Mouse (Mus musculus) heart, embryonic 12.5 days (tissue): ENCODE data around the gene Cirbp. TPM values are rescaled to one million over a fixed set of nuclear protein-coding genes. Genes with fewer than 3 reads are reported as not detected.

Source experiments
- polyA plus RNA-seq: library from polyadenylated mRNA; unstranded; fragments of >200 nt; fragmentation: Nextera tagmentation; extraction: Ambion mirVana; gene quantifications from 2 replicates; pipeline ENCODE4 v1.2.1, GENCODE M21; 2016

Gene Cirbp
- polyA plus RNA-seq, 1 experiment from 2014 or later = 110 TPM

Other genes starting within 250 kb of the Cirbp start
- 0.45 and 0.55 TPM in 2 replicates for gene Kiss1r, start 249.0 kb upstream of the Cirbp start, polyA plus RNA-seq
- 92.8 and 97.3 TPM in 2 replicates for gene R3hdm4, start 244.8 kb upstream of the Cirbp start, polyA plus RNA-seq
- 6.3 and 8.3 TPM in 2 replicates for gene Arid3a, start 238.9 kb upstream of the Cirbp start, polyA plus RNA-seq
- 78.8 and 89.6 TPM in 2 replicates for gene Wdr18, start 205.8 kb upstream of the Cirbp start, polyA plus RNA-seq
- 0.12 and 0.29 TPM in 2 replicates for gene Grin3b, start 195.3 kb upstream of the Cirbp start, polyA plus RNA-seq
- 20.8 and 20.9 TPM in 2 replicates for gene Tmem259, start 181.7 kb upstream of the Cirbp start, polyA plus RNA-seq
- 302 and 307 TPM in 2 replicates for gene Cnn2, start 177.4 kb upstream of the Cirbp start, polyA plus RNA-seq
- 4.5 and 5.1 TPM in 2 replicates for gene Abca7, start 169.5 kb upstream of the Cirbp start, polyA plus RNA-seq
- gene Arhgap45, start 149.3 kb upstream of the Cirbp start, polyA plus RNA-seq = 7.5 and 8.5 TPM in 2 replicates
- 132 and 135 TPM in 2 replicates for gene Polr2e, start 126.2 kb upstream of the Cirbp start, polyA plus RNA-seq
- gene Gpx4, start 118.8 kb upstream of the Cirbp start, polyA plus RNA-seq = 677 and 717 TPM in 2 replicates
- 13.0 and 14.6 TPM in 2 replicates for gene Sbno2, start 60.4 kb upstream of the Cirbp start, polyA plus RNA-seq
- gene Stk11, start 50.2 kb upstream of the Cirbp start, polyA plus RNA-seq = 10.8 and 13.8 TPM in 2 replicates
- 827 and 861 TPM in 2 replicates for gene Atp5d, start 27.4 kb upstream of the Cirbp start, polyA plus RNA-seq
- 1.7 and 3.6 TPM in 2 replicates for gene Cbarp, start 25.1 kb upstream of the Cirbp start, polyA plus RNA-seq
- gene Midn, start 17.7 kb upstream of the Cirbp start, polyA plus RNA-seq = 25.9 and 28.9 TPM in 2 replicates
- 10.4 and 11.7 TPM in 2 replicates for gene 1600002K03Rik, start 7.0 kb downstream of the Cirbp start, polyA plus RNA-seq
- gene Efna2, start 13.5 kb downstream of the Cirbp start, polyA plus RNA-seq = 16.6 and 17.2 TPM in 2 replicates
- 43.0 and 45.9 TPM in 2 replicates for gene Mum1, start 60.4 kb downstream of the Cirbp start, polyA plus RNA-seq
- 438 and 454 TPM in 2 replicates for gene Ndufs7, start 83.1 kb downstream of the Cirbp start, polyA plus RNA-seq
- 55.5 and 58.9 TPM in 2 replicates for gene Gamt, start 95.0 kb downstream of the Cirbp start, polyA plus RNA-seq
- 37.4 and 41.9 TPM in 2 replicates for gene Dazap1, start 95.5 kb downstream of the Cirbp start, polyA plus RNA-seq
- 577 and 591 TPM in 2 replicates for gene Rps15, start 126.5 kb downstream of the Cirbp start, polyA plus RNA-seq
- gene Apc2, start 130.0 kb downstream of the Cirbp start, polyA plus RNA-seq = 0.89 and 1.4 TPM in 2 replicates
- gene 2310011J03Rik, start 154.6 kb downstream of the Cirbp start, polyA plus RNA-seq = 32.7 and 32.8 TPM in 2 replicates
- gene Pcsk4, start 163.5 kb downstream of the Cirbp start, polyA plus RNA-seq = 1.0 and 1.5 TPM in 2 replicates
- 3.1 and 3.7 TPM in 2 replicates for gene Reep6, start 164.0 kb downstream of the Cirbp start, polyA plus RNA-seq
- 5.3 and 6.7 TPM in 2 replicates for gene Adamtsl5, start 182.4 kb downstream of the Cirbp start, polyA plus RNA-seq
- not detected in 2 replicates for gene Plk5, start 190.5 kb downstream of the Cirbp start, polyA plus RNA-seq
- 6.1 and 6.2 TPM in 2 replicates for gene Mex3d, start 221.7 kb downstream of the Cirbp start, polyA plus RNA-seq
- 176 and 181 TPM in 2 replicates for gene Mbd3, start 233.6 kb downstream of the Cirbp start, polyA plus RNA-seq
- 951 and 1,026 TPM in 2 replicates for gene Uqcr11, start 240.8 kb downstream of the Cirbp start, polyA plus RNA-seq